Mouse (Mus musculus) right cerebral cortex, postnatal 36 days (tissue): ENCODE results near the gene Adam11.
A peak's percentile ranks its signal among the peaks of the same experiment; 100 is the strongest.

Source experiments
- DNase-seq, 2 experiments: peaks; one replicate each; pipeline ENCODE4 v3.0.0; 2022; ENCODE audit warnings: low spot score in 2 of 2, mixed read lengths in 1 of 2

Adam11 gene

GRCm38 (mm10) chr11:102753591-102754324 lies 7.5 kb upstream of the Adam11 start:
- DNase-seq: no peak

- no peak for DNase-seq
Measured at GRCm38 (mm10) chr11:102754416-102754815, 6.8 kb upstream of the Adam11 start.

GRCm38 (mm10) chr11:102755391-102755790 lies 5.8 kb upstream of the Adam11 start:
- no peak for DNase-seq

- no peak for DNase-seq
Measured at GRCm38 (mm10) chr11:102758977-102759376, 2.3 kb upstream of the Adam11 start.

GRCm38 (mm10) chr11:102760805-102761308 lies 382 bp upstream of the Adam11 start:
- no peak for DNase-seq

- DNase-seq: no peak
Measured at GRCm38 (mm10) chr11:102762248-102762647, 1.0 kb downstream of the Adam11 start.

GRCm38 (mm10) chr11:102763009-102763767 lies 1.9 kb downstream of the Adam11 start:
- no peak for DNase-seq

GRCm38 (mm10) chr11:102765416-102765815 lies 4.2 kb downstream of the Adam11 start:
- no peak for DNase-seq

GRCm38 (mm10) chr11:102767055-102767670 lies 5.9 kb downstream of the Adam11 start:
- no peak for DNase-seq

- DNase-seq: no peak
Measured at GRCm38 (mm10) chr11:102769141-102769540, 7.9 kb downstream of the Adam11 start.

GRCm38 (mm10) chr11:102769993-102770661 lies 8.9 kb downstream of the Adam11 start:
- no peak for DNase-seq

- no peak for DNase-seq
Measured at GRCm38 (mm10) chr11:102770662-102771435, 9.6 kb downstream of the Adam11 start.

GRCm38 (mm10) chr11:102771916-102772714 lies 10.9 kb downstream of the Adam11 start:
- no peak for DNase-seq

- DNase-seq: no peak
Measured at GRCm38 (mm10) chr11:102772771-102773700, 11.8 kb downstream of the Adam11 start.

- DNase-seq: peak; percentile 72
Measured at GRCm38 (mm10) chr11:102773713-102774611, 12.7 kb downstream of the Adam11 start.

GRCm38 (mm10) chr11:102774621-102775141 lies 13.4 kb downstream of the Adam11 start:
- peak in 1 of 2 experiments; percentile 72 for DNase-seq

- peak in 1 of 2 experiments; percentile 66 for DNase-seq
Measured at GRCm38 (mm10) chr11:102777598-102777997, 16.4 kb downstream of the Adam11 start.

- DNase-seq: no peak
Measured at GRCm38 (mm10) chr11:102778165-102778564, 16.9 kb downstream of the Adam11 start.
